Mouse (Mus musculus) forebrain, postnatal 0 days (tissue): ENCODE measurements at regions not wholly inside any gene's neighbourhood (a gene's known extent, or its start where the extent isn't known, plus 50 kb on each side); places are given as distances from the start of the nearest gene placed in this dataset.

ENCODE experiments used
- ATAC-seq: fragments of 200-750 bp; cut with Nextera tagmentation; 2 replicates; pipeline ENCODE4 v1.8.0; 2017; ENCODE audit warnings: mild to moderate bottlenecking, moderate library complexity
- DNase-seq: peaks from one replicate; pipeline ENCODE4 v3.0.0-alpha.2; 2015
- H3K27ac ChIP-seq: fragments of 300-500 bp; sonication (generic); 2 replicates; pipeline ENCODE4 v1.5.1; 2014; ENCODE audit warnings: low read depth, mild to moderate bottlenecking, antibody characterized with exemption, low read length, moderate library complexity, mixed read lengths
- H3K27me3 ChIP-seq: fragments of 300-500 bp; sonication (generic); 2 replicates; pipeline ENCODE4 v1.6.1; 2014; ENCODE audit warnings: mild to moderate bottlenecking, low read length, mixed read lengths; ENCODE audit not compliant: insufficient read depth
- H3K36me3 ChIP-seq: fragments of 300-500 bp; sonication (generic); 2 replicates; pipeline ENCODE4 v1.6.1; 2014; ENCODE audit warnings: mild to moderate bottlenecking, moderate library complexity; ENCODE audit not compliant: insufficient read depth
- H3K4me1 ChIP-seq: fragments of 300-500 bp; sonication (generic); 2 replicates; pipeline ENCODE4 v1.6.1; 2014; ENCODE audit warnings: antibody characterized with exemption; ENCODE audit not compliant: insufficient read depth
- H3K4me2 ChIP-seq: fragments of 300-500 bp; sonication (generic); 2 replicates; pipeline ENCODE4 v1.6.1; 2014; ENCODE audit warnings: low read depth, mild to moderate bottlenecking, moderate library complexity
- H3K4me3 ChIP-seq: fragments of 300-500 bp; sonication (generic); 2 replicates; pipeline ENCODE4 v1.5.1; 2014; ENCODE audit warnings: low read depth, low read length, mixed read lengths
- H3K9ac ChIP-seq: fragments of 300-500 bp; sonication (generic); 2 replicates; pipeline ENCODE4 v1.6.1; 2014; ENCODE audit warnings: mild to moderate bottlenecking
- H3K9me3 ChIP-seq: fragments of 300-500 bp; sonication (generic); 2 replicates; pipeline ENCODE4 v1.6.1; 2016; ENCODE audit warnings: low read length
- CTCF ChIP-seq: sonication (generic); IDR thresholded peaks from 2 replicates; pipeline ENCODE4 v1.5.1; 2016; ENCODE audit warnings: antibody characterized with exemption, control low read depth, low read depth
- WGBS: fragments of 180-500 bp; shearing (Covaris S2); extraction: QIAGEN DNeasy Blood & Tissue Kit; methylation state at CpG from one replicate; pipeline ENCODE4 v1.1.7; 2014; 5-methylcytosine and 5-hydroxymethylcytosine counted together

GRCm38 (mm10) chr9:30758121-30758520 lies 164.1 kb downstream of the Adamts15 start:
- WGBS = 92% methylated on average over 3 of the region's 3 CpGs
- no peaks in the 10 kb centered on the region for H3K9me3 ChIP-seq
- H3K4me3 ChIP-seq = no peak overlapping the region
- DNase-seq (no peak), ATAC-seq (no peak)
- no peak for TF ChIP-seq CTCF
- H3K27me3 ChIP-seq = no peaks in the 10 kb centered on the region
- no peak overlapping the region for H3K27ac ChIP-seq
- no peak overlapping the region for H3K4me2 ChIP-seq
- no peaks in the 10 kb centered on the region for H3K36me3 ChIP-seq
- H3K9ac ChIP-seq = no peak overlapping the region
- H3K4me1 ChIP-seq = no peaks in the 10 kb centered on the region

GRCm38 (mm10) chr9:30757406-30757805 lies 164.8 kb downstream of the Adamts15 start:
- TF ChIP-seq CTCF = no peak
- 92% methylated on average over 8 of the region's 8 CpGs for WGBS
- Histone ChIP-seq H3K9ac (no peak overlapping the region), H3K4me1 (no peaks in the 10 kb centered on the region), H3K27ac (no peak overlapping the region), H3K36me3 (no peaks in the 10 kb centered on the region), H3K4me2 (no peak overlapping the region), H3K9me3 (no peaks in the 10 kb centered on the region), H3K27me3 (no peaks in the 10 kb centered on the region), H3K4me3 (no peak overlapping the region)
- no peak for DNase-seq
- no peak for ATAC-seq

DNA sequence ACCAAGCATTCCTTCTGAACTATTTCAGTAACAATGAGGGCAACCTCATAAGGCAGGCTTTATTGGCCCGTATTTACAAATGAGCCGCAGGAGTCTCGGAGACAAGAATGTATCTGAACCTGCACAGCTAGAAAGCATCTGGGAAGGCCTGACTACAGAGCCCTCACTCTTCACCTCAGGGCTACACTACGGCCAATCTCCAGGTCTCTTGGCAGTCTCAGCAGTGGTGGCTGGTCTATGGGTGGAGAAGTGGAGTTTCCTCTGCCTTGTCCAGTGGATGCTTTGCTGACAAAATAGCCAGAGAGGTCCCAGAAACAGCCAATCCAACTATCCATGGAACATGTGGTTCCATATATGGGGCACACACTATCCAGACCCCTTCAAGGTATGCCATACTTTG lies 165.5 kb downstream of the Adamts15 start:
- no peak overlapping the region for H3K9ac ChIP-seq
- no peak for TF ChIP-seq CTCF
- no peak overlapping the region for H3K4me2 ChIP-seq
- WGBS = 95% methylated on average over 4 of the region's 4 CpGs
- no peaks in the 10 kb centered on the region for H3K27me3 ChIP-seq
- no peaks in the 10 kb centered on the region for H3K36me3 ChIP-seq
- no peak for ATAC-seq
- H3K27ac ChIP-seq = no peak overlapping the region
- H3K4me3 ChIP-seq = no peak overlapping the region
- H3K4me1 ChIP-seq = no peaks in the 10 kb centered on the region
- H3K9me3 ChIP-seq = no peaks in the 10 kb centered on the region
- DNase-seq = no peak

DNA sequence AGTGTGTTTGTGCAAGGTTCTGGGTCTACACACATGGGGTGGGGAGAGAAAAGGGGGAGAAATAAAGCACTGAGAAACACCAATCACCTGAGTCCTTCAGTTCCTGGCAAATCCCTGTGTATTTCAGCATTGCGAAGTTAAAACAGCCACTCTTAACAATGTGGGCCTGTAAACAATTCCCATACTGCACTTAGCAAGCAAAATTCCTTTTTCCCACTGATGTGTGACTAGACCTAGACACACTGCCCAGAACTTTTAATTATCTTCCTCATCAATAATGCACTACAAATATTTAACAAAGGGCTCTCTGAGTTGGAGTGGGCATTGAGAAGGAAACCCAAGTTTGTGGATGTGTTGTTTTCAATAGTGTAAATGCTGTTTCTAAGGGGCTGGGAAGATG lies 166.7 kb downstream of the Adamts15 start:
- no peak overlapping the region for H3K4me3 ChIP-seq
- H3K27ac ChIP-seq = no peak overlapping the region
- WGBS = 81% methylated on average over 1 of the region's 1 CpGs
- DNase-seq (no peak), ATAC-seq (no peak)
- no peak overlapping the region for H3K9ac ChIP-seq
- H3K4me1 ChIP-seq = no peaks in the 10 kb centered on the region
- H3K36me3 ChIP-seq = no peaks in the 10 kb centered on the region
- H3K27me3 ChIP-seq = no peaks in the 10 kb centered on the region
- no peaks in the 10 kb centered on the region for H3K9me3 ChIP-seq
- TF ChIP-seq CTCF = no peak
- H3K4me2 ChIP-seq = no peak overlapping the region

GRCm38 (mm10) chr9:30754826-30755225 lies 167.4 kb downstream of the Adamts15 start:
- Histone ChIP-seq H3K9me3 (no peaks in the 10 kb centered on the region), H3K36me3 (no peaks in the 10 kb centered on the region), H3K4me3 (no peak overlapping the region), H3K27ac (no peak overlapping the region), H3K27me3 (no peaks in the 10 kb centered on the region), H3K4me1 (no peaks in the 10 kb centered on the region), H3K9ac (no peak overlapping the region), H3K4me2 (no peak overlapping the region)
- DNase-seq (no peak), ATAC-seq (no peak)
- no peak for TF ChIP-seq CTCF
- WGBS = 90% methylated on average over 5 of the region's 5 CpGs

DNA sequence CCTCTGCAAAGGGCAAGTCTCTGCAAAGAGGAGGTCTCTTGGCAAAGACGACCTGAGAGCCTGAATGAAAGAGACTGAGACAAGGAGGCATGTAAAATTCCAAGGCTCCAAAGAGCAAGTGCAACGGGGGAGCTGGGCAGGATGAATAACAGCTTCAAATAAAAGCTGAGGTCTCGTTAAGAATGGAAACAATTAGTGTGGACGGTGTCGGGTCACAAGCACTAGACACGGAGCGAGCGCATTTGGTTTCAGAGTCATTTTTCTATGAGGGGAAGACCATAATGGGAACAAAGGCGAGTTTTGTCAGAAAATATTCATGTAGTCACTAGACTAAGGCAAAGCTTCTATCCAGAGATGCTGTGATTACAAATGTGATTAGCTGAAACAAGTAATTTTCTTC lies 178.8 kb downstream of the Adamts15 start:
- no peak overlapping the region for H3K4me3 ChIP-seq
- no peak for TF ChIP-seq CTCF
- H3K4me2 ChIP-seq = no peak overlapping the region
- no peak overlapping the region for H3K9ac ChIP-seq
- H3K27me3 ChIP-seq = no peaks in the 10 kb centered on the region
- no peak overlapping the region for H3K27ac ChIP-seq
- no peaks in the 10 kb centered on the region for H3K4me1 ChIP-seq
- no peak for DNase-seq
- no peak for ATAC-seq
- no peaks in the 10 kb centered on the region for H3K9me3 ChIP-seq
- WGBS = 12% methylated on average over 9 of the region's 9 CpGs
- H3K36me3 ChIP-seq = no peaks in the 10 kb centered on the region

DNA sequence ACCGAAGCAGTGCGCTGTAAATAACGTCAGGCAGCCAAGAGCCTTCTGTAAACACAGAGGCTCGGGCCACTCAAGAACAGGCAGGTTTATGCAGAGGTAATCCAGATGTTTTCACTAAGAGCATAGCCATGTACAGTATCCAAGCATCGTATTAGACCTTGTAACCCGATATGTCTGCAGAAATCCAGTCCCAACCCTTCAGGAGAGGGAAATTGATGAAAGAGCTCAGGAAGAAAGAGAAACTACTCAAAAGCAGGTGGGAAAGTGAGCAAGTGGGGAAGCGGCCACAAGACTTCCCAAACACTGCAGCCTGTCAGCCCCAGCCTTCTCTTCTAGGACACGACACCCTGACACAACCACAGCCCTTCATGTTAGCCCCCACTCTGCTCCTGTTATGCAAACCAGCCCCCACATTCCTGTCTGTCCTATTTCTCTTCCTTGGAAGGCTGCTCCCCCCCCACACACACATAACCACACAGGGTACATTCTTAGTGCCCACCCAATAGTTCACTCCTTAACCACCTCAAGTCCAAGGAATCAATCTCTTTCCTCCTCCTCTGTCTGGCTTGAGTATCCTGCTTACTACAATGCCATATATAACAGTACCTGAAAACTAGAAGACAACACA lies 179.7 kb downstream of the Adamts15 start:
- no peaks in the 10 kb centered on the region for H3K4me1 ChIP-seq
- no peak for ATAC-seq
- no peaks in the 10 kb centered on the region for H3K9me3 ChIP-seq
- no peak for TF ChIP-seq CTCF
- H3K9ac ChIP-seq = no peak overlapping the region
- H3K27ac ChIP-seq = no peak overlapping the region
- H3K4me3 ChIP-seq = no peak overlapping the region
- DNase-seq = no peak
- WGBS = 83% methylated on average over 8 of the region's 8 CpGs
- no peak overlapping the region for H3K4me2 ChIP-seq
- no peaks in the 10 kb centered on the region for H3K27me3 ChIP-seq
- H3K36me3 ChIP-seq = no peaks in the 10 kb centered on the region
